Mouse (Mus musculus): ENCODE data around the gene Rnf150. TPM values are rescaled to one million over a fixed set of nuclear protein-coding genes. Genes with fewer than 3 reads are reported as not detected.
A peak's percentile ranks its signal among the peaks of the same experiment; 100 is the strongest.

Gene Rnf150
- polyA plus RNA-seq, 1 experiment from 2014 or later: 0.55 TPM

DNA sequence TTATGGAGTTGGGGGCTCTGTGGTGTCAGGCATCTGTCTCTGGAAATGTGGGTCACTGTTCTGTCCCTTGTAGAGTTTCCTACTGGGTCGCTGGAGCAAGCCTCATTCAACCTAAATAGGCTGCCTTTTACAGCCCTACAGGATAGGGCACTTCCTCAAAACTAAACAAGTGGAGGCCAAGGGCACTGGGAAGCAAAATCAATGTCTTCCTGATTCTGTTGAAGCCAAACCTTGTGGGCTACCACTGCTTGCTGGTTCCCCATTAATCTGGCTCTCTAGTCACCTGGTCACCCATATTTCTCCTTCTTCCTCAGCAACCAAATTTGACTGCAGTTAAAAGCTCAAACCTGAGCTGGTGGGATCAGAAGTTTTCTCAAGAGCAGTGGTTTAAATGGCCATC is 19.5 kb upstream of the Rnf150 start:
- Histone ChIP-seq H3K9me3 (ENCODE audit: control insufficient read depth, low read length) (no peaks in the 10 kb centered on the region), H3K4me1 (replicated peaks; ENCODE audit: control insufficient read depth, insufficient read depth) (no peaks in the 10 kb centered on the region), H3K36me3 (ENCODE audit: control insufficient read depth, insufficient read depth, low read length) (no peaks in the 10 kb centered on the region), H3K4me3 (ENCODE audit: low read depth, low read length) (no peak overlapping the region), H3K9ac (ENCODE audit: low read length) (no peak overlapping the region), H3K4me2 (replicated peaks; ENCODE audit: low read depth) (no peak overlapping the region), H3K27ac (replicated peaks) (no peak overlapping the region), H3K27me3 (ENCODE audit: control insufficient read depth, insufficient read depth, low read length) (no peaks in the 10 kb centered on the region)
- WGBS: 31% methylated on average over 1 of the region's 1 CpGs
- no peak for ATAC-seq (ENCODE audit: low FRiP score, low TSS enrichment)
- TF ChIP-seq EP300 (optimal IDR thresholded peaks at IDR 0.05): no peak
- no peak for TF ChIP-seq CTCF (IDR thresholded peaks at IDR 0.05; ENCODE audit: low read depth)
- DNase-seq (ENCODE audit: low spot score): no peak

- no peaks in the 10 kb centered on the region for H3K9me3 ChIP-seq (ENCODE audit: control insufficient read depth, low read length)
- DNase-seq (ENCODE audit: low spot score) (no peak), ATAC-seq (ENCODE audit: low FRiP score, low TSS enrichment) (no peak)
- no peak overlapping the region for H3K4me3 ChIP-seq (ENCODE audit: low read depth, low read length)
- H3K27ac ChIP-seq (replicated peaks): no peak overlapping the region
- no peaks in the 10 kb centered on the region for H3K36me3 ChIP-seq (ENCODE audit: control insufficient read depth, insufficient read depth, low read length)
- no peak overlapping the region for H3K4me2 ChIP-seq (replicated peaks; ENCODE audit: low read depth)
- peak; percentile 42 for TF ChIP-seq CTCF (IDR thresholded peaks at IDR 0.05; ENCODE audit: low read depth)
- no peak for TF ChIP-seq EP300 (optimal IDR thresholded peaks at IDR 0.05)
- H3K27me3 ChIP-seq (ENCODE audit: control insufficient read depth, insufficient read depth, low read length): no peaks in the 10 kb centered on the region
- H3K4me1 ChIP-seq (replicated peaks; ENCODE audit: control insufficient read depth, insufficient read depth): no peaks in the 10 kb centered on the region
- no peak overlapping the region for H3K9ac ChIP-seq (ENCODE audit: low read length)
- 27% methylated on average over 1 of the region's 1 CpGs for WGBS
These were observed 18.7 kb upstream of the Rnf150 start for GRCm38 (mm10) chr8:82844413-82844812.

GRCm38 (mm10) chr8:82846098-82846497 is 17.1 kb upstream of the Rnf150 start:
- no peaks in the 10 kb centered on the region for H3K36me3 ChIP-seq (ENCODE audit: control insufficient read depth, insufficient read depth, low read length)
- DNase-seq (ENCODE audit: low spot score) (no peak), ATAC-seq (ENCODE audit: low FRiP score, low TSS enrichment) (no peak)
- no peaks in the 10 kb centered on the region for H3K9me3 ChIP-seq (ENCODE audit: control insufficient read depth, low read length)
- H3K27me3 ChIP-seq (ENCODE audit: control insufficient read depth, insufficient read depth, low read length): no peaks in the 10 kb centered on the region
- no peak overlapping the region for H3K4me3 ChIP-seq (ENCODE audit: low read depth, low read length)
- no peak overlapping the region for H3K4me2 ChIP-seq (replicated peaks; ENCODE audit: low read depth)
- TF ChIP-seq EP300 (optimal IDR thresholded peaks at IDR 0.05): no peak
- TF ChIP-seq CTCF (IDR thresholded peaks at IDR 0.05; ENCODE audit: low read depth): no peak
- 53% methylated on average over 2 of the region's 2 CpGs for WGBS
- H3K27ac ChIP-seq (replicated peaks): no peak overlapping the region
- no peaks in the 10 kb centered on the region for H3K4me1 ChIP-seq (replicated peaks; ENCODE audit: control insufficient read depth, insufficient read depth)
- H3K9ac ChIP-seq (ENCODE audit: low read length): no peak overlapping the region

DNA sequence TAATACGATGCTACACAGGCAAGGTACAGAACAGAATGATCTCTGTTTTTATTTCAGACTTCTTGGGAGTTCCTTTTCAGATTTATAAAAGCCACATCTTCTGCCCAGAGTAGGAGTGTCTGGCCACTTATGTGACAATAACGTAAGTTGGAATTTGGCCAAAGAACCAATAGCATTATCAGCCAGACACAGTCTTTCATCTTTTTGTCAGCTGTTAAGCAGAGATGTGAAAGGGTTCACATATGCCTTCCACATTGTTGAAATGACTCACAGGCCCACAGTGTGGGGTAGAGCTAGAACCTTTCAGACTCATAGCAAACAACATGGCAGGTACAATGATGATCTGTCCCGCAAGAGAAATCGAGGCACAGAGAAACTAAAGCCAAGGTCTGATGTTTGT is 16.4 kb upstream of the Rnf150 start:
- Histone ChIP-seq H3K4me3 (ENCODE audit: low read depth, low read length) (no peak overlapping the region), H3K9me3 (ENCODE audit: control insufficient read depth, low read length) (no peaks in the 10 kb centered on the region), H3K36me3 (ENCODE audit: control insufficient read depth, insufficient read depth, low read length) (no peaks in the 10 kb centered on the region), H3K4me1 (replicated peaks; ENCODE audit: control insufficient read depth, insufficient read depth) (no peaks in the 10 kb centered on the region), H3K4me2 (replicated peaks; ENCODE audit: low read depth) (no peak overlapping the region), H3K27ac (replicated peaks) (no peak overlapping the region), H3K27me3 (ENCODE audit: control insufficient read depth, insufficient read depth, low read length) (no peaks in the 10 kb centered on the region), H3K9ac (ENCODE audit: low read length) (no peak overlapping the region)
- no peak for TF ChIP-seq CTCF (IDR thresholded peaks at IDR 0.05; ENCODE audit: low read depth)
- no peak for TF ChIP-seq EP300 (optimal IDR thresholded peaks at IDR 0.05)
- WGBS: 47% methylated on average over 4 of the region's 4 CpGs
- no peak for ATAC-seq (ENCODE audit: low FRiP score, low TSS enrichment)
- DNase-seq (ENCODE audit: low spot score): no peak

DNA sequence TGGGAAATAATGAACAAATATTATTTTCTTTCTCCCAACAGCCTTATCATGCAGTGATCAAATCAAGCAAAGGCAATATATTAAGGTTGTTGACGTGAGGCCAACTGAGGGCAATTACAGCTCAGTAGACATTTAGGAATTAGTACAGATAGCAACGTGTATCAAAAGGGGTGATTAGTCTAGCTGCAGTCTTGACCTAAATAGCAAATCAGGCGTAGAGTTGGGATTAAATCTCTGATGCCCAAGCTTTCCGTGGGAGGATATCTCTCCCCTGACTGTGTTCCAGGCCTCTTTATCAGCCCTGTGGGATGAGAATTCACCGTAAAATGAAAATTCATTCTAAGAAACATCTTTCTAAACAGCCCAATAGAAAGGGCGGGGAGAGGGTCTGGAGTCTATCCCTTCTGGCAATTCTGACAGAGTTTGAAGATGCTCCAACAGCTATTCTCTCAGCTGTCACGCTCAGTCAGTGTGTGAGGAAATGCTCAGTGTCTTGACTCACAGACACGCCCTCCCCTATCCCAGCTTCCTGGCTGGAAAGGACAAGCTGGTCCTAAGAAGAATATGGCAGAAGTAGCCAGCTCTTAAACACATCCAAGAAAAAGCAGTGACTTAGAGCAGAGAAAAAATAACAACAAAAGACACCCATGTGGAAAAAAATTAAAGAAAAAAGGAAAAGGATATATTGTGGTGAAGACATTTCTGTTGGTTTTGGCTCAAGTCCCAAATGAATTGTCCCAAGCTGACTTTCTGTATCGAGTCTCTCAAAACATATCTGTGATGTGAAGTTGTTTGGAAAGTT is 4.4 kb upstream of the Rnf150 start:
- WGBS: 56% methylated on average over 9 of the region's 9 CpGs
- Histone ChIP-seq H3K36me3 (ENCODE audit: control insufficient read depth, insufficient read depth, low read length) (no peaks in the 10 kb centered on the region), H3K9ac (ENCODE audit: low read length) (no peak overlapping the region), H3K4me1 (replicated peaks; ENCODE audit: control insufficient read depth, insufficient read depth) (no peaks in the 10 kb centered on the region), H3K27me3 (ENCODE audit: control insufficient read depth, insufficient read depth, low read length) (no peaks in the 10 kb centered on the region), H3K4me3 (ENCODE audit: low read depth, low read length) (no peak overlapping the region), H3K9me3 (ENCODE audit: control insufficient read depth, low read length) (no peaks in the 10 kb centered on the region), H3K4me2 (replicated peaks; ENCODE audit: low read depth) (no peak overlapping the region), H3K27ac (replicated peaks) (no peak overlapping the region)
- DNase-seq (ENCODE audit: low spot score) (no peak), ATAC-seq (ENCODE audit: low FRiP score, low TSS enrichment) (no peak)
- no peak for TF ChIP-seq EP300 (optimal IDR thresholded peaks at IDR 0.05)
- TF ChIP-seq CTCF (IDR thresholded peaks at IDR 0.05; ENCODE audit: low read depth): no peak

DNA sequence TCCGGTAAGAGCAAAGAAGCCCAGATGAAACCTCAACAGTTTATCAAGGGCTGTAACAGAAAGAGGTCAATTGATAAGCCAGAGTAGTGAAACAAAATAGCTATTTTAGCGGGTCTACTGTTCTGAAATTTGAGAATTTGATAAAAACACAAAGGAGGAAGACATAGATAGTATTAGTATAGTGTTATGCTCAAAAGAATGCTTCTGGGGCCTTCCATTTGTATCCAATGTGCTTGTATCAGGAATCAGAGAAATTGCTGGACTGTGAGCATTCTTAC is 3.9 kb upstream of the Rnf150 start:
- H3K27me3 ChIP-seq (ENCODE audit: control insufficient read depth, insufficient read depth, low read length): no peaks in the 10 kb centered on the region
- no peak for TF ChIP-seq EP300 (optimal IDR thresholded peaks at IDR 0.05)
- no peak for TF ChIP-seq CTCF (IDR thresholded peaks at IDR 0.05; ENCODE audit: low read depth)
- 64% methylated on average over 2 of the region's 2 CpGs for WGBS
- H3K36me3 ChIP-seq (ENCODE audit: control insufficient read depth, insufficient read depth, low read length): no peaks in the 10 kb centered on the region
- ATAC-seq (ENCODE audit: low FRiP score, low TSS enrichment) (no peak), DNase-seq (ENCODE audit: low spot score) (no peak)
- H3K4me2 ChIP-seq (replicated peaks; ENCODE audit: low read depth): no peak overlapping the region
- H3K4me1 ChIP-seq (replicated peaks; ENCODE audit: control insufficient read depth, insufficient read depth): no peaks in the 10 kb centered on the region
- no peak overlapping the region for H3K4me3 ChIP-seq (ENCODE audit: low read depth, low read length)
- no peaks in the 10 kb centered on the region for H3K9me3 ChIP-seq (ENCODE audit: control insufficient read depth, low read length)
- no peak overlapping the region for H3K27ac ChIP-seq (replicated peaks)
- H3K9ac ChIP-seq (ENCODE audit: low read length): no peak overlapping the region

Data from stomach, postnatal 0 days (tissue).